Mouse (Mus musculus): ENCODE results near the gene B3gnt2.

- no peak for TF ChIP-seq POLR2A (IDR thresholded peaks at IDR 0.05; ENCODE audit: borderline replicate concordance, low read depth, low read length)
- TF ChIP-seq CTCF (IDR thresholded peaks at IDR 0.05; ENCODE audit: low read depth, low read length) = no peak
Observed at GRCm38 (mm10) chr11:22808040-22808439, 52.7 kb downstream of the B3gnt2 start.
